26 mouse cellular contexts compared by ENCODE assay signal in genomic region chr6:146848281-146848680, GRCm38 (mm10). TPM values are rescaled to one million over a fixed set of nuclear protein-coding genes. Genes with fewer than 3 reads are reported as not detected.
"Had no signal": no experiment of that assay in that cellular context is flagged by ENCODE, and none has a peak within 500 bp of the region (broad histone marks: within the 10 kb centered on the region; RNA-seq: fewer than 3 reads in every experiment).

No protein-coding gene starts in this region.

- H3K27ac ChIP-seq: midbrain, embryonic 10.5 days; midbrain, embryonic 12.5 days; neural tube, embryonic 13.5 days; neural tube, embryonic 15.5 days; stomach, embryonic 15.5 days; stomach, postnatal 0 days had no signal

- DNase-seq: lung, adult 18-20 months; lung, embryonic 14.5 days; lung, postnatal 10 days; lung, postnatal 4 days; midbrain, embryonic 14.5 days; right cerebral cortex, postnatal 14 days; right cerebral cortex, postnatal 4 days; thymus, adult 2 months; thymus, postnatal 25 days; thymus, postnatal 4 days had no signal

- H3K9ac ChIP-seq: lung, embryonic 14.5 days; midbrain, embryonic 12.5 days; neural tube, embryonic 13.5 days; neural tube, embryonic 15.5 days; stomach, embryonic 15.5 days had no signal

- H3K27me3 ChIP-seq: midbrain, embryonic 12.5 days; neural tube, embryonic 13.5 days; neural tube, embryonic 15.5 days; stomach, embryonic 15.5 days had no signal

- H3K9me3 ChIP-seq: midbrain, embryonic 10.5 days; midbrain, embryonic 12.5 days; neural tube, embryonic 13.5 days; neural tube, embryonic 15.5 days; stomach, embryonic 15.5 days had no signal

- H3K4me3 ChIP-seq: midbrain, embryonic 10.5 days; midbrain, embryonic 12.5 days; myocyte; neural tube, embryonic 13.5 days; neural tube, embryonic 15.5 days; stomach, embryonic 15.5 days had no signal

- H3K36me3 ChIP-seq: midbrain, embryonic 10.5 days; midbrain, embryonic 12.5 days; neural tube, embryonic 13.5 days; neural tube, embryonic 15.5 days; stomach, embryonic 15.5 days had no signal

- H3K4me1 ChIP-seq: midbrain, embryonic 12.5 days; neural tube, embryonic 13.5 days; neural tube, embryonic 15.5 days; stomach, embryonic 15.5 days had no signal

RNA-seq across cellular contexts. Expression of gene Smco2, which starts 1.6 kb away (rescaled TPM):
- total RNA-seq: megakaryocyte, adult 5-6 weeks; megakaryocyte-erythroid progenitor cell, adult 5-6 weeks had no signal
- polyA plus RNA-seq: liver, embryonic 16.5 days; lung, embryonic 14.5 days; lung, embryonic 16.5 days; midbrain, embryonic 10.5 days; midbrain, embryonic 12.5 days; midbrain, embryonic 14.5 days; midbrain, embryonic 16.5 days; myocyte; neural tube, embryonic 11.5 days; neural tube, embryonic 13.5 days; neural tube, embryonic 15.5 days; small intestine, adult 2 months; spleen, adult 2 months; stomach, embryonic 15.5 days; stomach, postnatal 0 days; thymus, adult 2 months; urinary bladder, adult 2 months had no signal

RNA-seq across cellular contexts. Expression of gene Arntl2, which starts 52.4 kb away (rescaled TPM):
- total RNA-seq: megakaryocyte-erythroid progenitor cell, adult 5-6 weeks had no signal
